Mouse (Mus musculus) adrenal gland (tissue): Measurements from ENCODE around the gene Rabep1.

Source experiments
- intact Hi-C: fragments of 180-260 bp; cut with DNase I; formaldehyde crosslinking; loops from one replicate; pipeline ENCODE4 v1.15.1; 2025

Rabep1 gene

DNA sequence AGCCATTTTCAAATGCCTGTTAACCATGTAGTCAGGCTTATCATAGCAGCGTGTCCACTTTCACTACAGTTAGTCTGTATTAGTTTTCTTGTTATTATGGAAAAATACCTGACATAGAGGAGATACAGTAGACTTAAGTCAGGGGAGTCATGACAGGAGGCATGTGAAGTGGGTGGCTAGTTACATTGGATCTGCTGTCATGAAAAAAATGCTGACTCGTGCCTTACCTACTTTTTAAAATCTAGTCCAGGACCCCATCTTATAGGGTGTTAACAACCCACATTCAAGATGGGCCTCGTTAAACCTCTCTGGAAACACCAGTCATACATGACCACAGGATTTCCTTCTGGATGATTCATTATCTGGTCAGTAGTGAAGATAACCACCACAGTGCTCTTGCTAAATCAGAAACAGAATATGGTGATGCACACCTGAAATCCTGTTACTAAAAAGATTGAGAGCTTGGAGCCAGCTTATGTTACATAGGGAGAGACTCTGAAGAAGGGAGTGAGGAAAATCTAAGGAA is 38.4 kb downstream of the Rabep1 start:
- intact Hi-C loops, result no loop called here

DNA sequence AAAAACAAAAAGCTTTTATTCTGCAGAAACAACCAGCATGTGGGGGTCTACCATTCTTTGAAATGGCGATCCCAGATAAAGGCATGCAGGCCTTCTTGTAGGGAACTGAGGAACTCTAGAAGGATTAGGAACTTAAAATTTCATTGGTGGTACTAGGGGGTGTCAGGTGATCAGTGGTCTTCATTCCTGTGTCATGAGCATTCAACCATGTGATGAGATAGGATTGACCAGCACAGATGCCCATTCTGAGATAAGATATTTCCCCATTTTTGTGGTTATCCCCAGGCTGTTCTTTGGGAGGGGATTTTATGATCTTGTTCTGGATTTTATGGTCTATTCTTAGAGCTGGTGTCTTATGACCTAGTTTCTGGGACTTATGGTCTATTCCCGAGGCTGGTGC is 46.1 kb downstream of the Rabep1 start:
- intact Hi-C loops, result loop anchor here (10.0 kb wide), 1 partner anchor 106 kb away; no protein-coding TSS in a partner anchor

DNA sequence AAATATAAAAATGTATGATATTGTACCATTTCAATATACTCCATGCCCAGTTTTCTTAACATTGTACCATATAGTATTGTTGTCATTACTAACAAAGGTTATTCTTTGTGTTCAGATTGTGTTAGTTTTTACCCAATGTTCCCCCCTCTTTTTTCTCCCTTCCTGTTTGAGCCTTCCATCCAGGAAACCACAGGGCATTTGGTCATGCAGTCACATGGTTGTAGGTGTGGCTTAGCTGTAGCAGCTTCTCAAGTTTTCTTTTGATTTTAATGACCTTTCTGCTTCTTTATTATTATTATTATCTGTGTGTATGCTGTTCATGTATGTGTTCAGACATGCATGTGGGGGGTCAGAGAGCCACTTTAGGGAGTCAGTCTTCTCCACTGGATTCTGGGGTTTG is 47.0 kb downstream of the Rabep1 start:
- intact Hi-C loops, result loop anchor here (10.0 kb wide), 1 partner anchor 107 kb away; no protein-coding TSS in a partner anchor

DNA sequence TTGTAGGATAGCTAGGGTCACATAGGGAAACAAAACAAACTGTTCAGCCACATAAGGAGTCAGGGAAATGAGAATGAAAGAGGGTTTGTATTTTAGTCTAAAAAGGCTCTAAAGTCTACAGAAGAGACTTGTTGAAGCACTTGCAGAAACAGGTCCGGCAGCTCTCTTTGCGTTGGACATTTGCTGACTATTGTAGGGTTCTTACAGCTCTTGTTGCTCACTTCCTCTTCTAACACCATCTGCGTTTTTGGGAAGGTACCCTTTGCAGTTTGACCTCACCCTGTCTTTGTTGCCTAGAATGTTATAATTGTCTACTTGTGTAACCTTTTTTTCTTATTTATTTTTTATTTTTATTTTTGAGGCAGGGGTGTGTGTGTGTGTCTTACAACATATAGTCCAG is 53.1 kb downstream of the Rabep1 start:
- intact Hi-C loops, result loop anchor here (10.0 kb wide), 1 partner anchor 113 kb away; no protein-coding TSS in a partner anchor

DNA sequence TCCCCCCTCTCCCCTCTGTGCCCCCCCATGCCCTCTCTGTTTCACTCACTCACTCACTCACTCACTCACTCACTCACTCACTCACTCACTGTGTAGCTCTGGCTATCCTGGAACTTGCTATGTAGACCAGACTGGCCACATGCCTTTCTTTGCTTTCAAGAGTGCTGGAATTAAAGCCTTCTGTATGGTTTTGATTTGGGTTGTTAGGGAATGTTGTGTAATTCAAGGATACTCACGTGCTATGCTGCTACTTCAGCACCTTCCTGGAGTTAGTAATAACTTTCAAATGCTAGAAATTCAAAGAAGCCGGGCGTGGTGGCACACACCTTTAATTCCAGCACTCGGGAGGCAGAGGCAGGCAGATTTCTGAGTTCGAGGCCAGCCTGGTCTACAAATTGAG is 53.6 kb downstream of the Rabep1 start:
- intact Hi-C loops, result loop anchor here (10.0 kb wide), 1 partner anchor 113 kb away; no protein-coding TSS in a partner anchor

DNA sequence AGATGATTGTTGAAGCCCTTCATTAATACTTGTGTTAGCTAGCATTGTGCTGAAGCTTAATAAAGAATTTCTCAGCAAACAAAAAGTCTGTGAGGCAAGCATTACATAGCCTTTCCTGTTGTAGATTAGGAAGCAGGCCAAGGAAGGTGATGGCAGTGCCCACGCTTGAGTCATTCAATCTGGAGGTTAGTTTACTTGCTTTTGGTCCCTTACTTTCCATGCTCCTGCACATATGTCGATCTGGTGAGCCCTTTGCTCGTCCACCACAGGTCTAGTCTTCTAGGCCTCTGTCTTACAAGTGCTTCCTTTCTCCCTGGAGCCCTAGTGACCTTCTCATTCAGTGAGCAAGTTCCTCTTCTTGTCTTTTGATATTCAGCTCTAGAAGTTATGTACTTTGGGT is 62.1 kb downstream of the Rabep1 start:
- intact Hi-C loops, result loop anchor here (10.0 kb wide), 1 partner anchor 62 kb away; the partner anchor contains the start of gene Rabep1

DNA sequence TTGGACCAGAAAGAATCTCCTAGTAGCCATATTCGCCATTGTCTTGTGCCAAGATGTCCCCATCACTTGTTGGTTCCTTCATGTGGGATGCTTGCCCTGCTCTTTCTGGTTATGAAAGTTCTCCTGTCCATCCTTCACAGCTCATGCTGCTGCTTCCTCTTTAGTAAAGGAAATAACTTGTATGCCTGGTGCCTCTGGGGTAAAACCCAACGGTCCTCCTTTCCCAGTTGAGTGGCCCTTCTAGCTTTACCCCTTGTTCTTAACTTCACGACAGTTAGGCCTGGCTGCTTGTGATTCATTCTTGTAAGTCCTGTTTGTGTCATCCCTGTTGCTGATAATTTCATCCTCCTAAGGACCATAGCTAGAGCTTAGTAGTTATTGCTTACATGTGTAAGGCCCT is 66.7 kb downstream of the Rabep1 start:
- intact Hi-C loops, result no loop called here

DNA sequence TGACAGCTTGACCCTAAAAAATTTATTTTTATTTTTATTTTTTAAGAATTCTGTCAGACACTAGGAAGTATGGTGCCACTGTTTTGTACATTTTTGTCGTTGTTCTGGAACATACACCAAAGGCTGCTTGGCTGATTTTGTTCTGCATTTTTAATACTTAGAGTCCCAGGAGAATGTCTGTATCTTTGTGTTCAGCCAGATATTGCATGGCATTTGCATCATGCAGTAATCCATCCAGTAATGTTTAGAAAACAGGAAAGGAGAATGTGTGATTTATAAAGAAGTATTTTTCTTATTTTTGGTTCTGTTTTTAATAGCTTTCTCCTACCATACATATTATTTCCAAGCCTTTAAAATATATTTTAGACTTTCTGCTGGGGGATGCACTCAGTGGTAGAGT is 67.3 kb downstream of the Rabep1 start:
- intact Hi-C loops, result no loop called here

DNA sequence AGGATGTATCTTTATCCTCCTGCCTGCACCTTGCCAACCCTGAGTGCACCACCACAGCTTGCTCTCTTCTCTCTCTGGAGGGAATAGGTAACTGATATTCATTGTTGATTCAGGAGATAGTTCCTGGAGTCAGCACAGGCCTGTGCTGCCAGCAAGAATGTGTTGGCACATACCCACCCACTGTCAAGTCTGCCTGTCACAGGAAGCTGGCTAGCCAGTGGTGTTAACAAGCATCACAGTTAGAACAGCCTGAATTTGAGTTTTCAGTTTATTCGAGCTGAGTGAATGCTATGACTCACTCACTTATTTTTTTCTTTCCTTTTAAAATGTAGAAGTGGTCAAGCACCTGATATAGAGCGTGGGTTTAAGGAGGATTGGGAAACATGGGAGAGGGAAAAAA is 73.3 kb downstream of the Rabep1 start:
- intact Hi-C loops, result no loop called here

DNA sequence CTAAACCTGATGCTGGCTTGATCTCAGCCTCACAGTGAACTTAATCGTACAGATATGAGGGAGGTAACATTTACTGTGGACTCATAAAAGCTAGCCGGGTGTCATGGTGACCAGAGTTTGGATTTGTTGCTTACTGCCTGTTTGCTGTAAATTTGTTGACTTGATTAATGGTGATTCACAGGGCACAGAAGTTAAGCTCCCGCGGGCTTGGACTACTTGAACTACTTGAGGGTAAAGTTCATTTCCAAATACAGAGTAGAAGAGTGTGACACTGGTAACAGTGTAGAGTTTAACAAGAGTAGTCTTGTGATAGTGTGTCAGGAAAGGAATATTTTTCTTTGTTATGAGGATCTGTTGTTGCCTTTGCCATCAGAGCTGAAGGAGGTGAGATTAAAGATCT is 74.9 kb downstream of the Rabep1 start:
- intact Hi-C loops, result no loop called here

DNA sequence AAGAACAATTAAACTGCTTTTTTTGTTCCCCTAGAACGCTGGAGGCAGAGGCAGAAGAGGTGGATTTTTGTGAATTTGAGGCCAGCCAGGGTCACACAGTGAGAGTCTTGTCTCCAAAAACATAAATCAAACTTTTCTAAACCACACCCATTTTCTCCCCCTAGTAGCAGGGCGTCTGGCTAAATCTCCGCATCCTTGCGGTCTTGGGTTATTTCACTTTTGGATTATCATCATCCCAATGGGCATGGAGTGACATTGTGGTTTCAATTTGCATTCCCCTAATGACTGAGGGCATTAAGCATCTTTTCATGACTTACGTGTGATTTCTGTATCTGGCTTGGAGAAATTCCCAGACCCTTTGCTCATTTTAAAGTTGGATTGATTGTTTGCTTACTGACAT is 86.9 kb downstream of the Rabep1 start:
- intact Hi-C loops, result no loop called here

DNA sequence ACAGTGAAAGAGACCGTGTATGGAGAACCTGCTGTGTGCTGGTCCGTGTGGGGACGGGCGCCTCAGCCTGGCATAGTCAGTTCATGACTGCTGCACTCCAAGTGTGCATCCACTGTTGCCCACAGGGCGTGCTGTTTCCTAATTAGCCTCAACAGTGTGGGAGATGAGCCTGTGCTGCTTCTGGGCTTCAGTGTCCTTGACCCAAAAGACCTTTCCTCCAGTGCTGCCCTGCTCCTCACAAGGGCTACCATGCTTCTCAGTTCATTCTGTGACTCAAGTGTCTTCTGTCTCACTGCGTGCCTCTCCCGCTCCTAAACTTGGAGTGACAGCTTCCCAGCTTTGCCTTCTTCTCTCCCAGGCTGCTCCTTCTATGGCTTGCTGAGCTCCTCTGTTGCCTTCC is 90.7 kb downstream of the Rabep1 start:
- intact Hi-C loops, result no loop called here

DNA sequence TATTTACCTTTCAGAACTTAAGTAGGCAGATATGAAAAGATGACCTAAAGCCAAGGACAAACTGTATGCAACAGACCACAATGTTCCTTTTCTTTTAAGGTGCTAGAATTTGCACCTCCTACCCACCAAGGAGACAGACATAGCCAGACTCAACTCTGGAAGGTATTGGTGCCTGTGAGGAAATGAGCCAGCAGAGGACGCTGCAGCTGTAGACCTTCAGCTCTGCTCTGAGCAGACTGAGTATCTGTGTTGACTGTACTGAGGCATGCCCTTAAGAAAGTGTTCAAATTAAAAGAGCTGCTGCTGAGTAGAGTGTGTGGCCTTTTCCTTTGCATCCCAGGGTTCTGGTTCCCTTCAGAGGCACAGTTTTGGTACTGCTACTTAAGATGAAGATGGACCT is 98.0 kb downstream of the Rabep1 start:
- intact Hi-C loops, result no loop called here

DNA sequence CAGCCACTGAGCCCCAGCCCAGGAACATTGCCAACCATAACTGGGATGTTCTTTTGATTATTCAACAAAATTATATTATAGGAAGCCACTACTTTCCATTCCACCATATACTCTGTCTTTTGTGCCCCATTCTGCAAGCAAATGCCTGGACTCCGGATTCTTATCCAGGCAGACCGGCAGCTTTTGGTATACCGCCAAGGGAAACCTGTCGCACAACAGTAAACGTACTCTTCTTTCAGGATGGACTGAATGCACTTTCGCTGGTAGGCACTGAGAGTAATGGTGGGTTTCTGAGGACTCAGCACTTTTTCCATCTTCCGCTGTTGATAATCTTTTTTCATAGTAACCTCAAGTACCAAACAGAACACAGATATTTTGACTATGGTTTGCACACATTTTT is 99.1 kb downstream of the Rabep1 start:
- intact Hi-C loops, result no loop called here

DNA sequence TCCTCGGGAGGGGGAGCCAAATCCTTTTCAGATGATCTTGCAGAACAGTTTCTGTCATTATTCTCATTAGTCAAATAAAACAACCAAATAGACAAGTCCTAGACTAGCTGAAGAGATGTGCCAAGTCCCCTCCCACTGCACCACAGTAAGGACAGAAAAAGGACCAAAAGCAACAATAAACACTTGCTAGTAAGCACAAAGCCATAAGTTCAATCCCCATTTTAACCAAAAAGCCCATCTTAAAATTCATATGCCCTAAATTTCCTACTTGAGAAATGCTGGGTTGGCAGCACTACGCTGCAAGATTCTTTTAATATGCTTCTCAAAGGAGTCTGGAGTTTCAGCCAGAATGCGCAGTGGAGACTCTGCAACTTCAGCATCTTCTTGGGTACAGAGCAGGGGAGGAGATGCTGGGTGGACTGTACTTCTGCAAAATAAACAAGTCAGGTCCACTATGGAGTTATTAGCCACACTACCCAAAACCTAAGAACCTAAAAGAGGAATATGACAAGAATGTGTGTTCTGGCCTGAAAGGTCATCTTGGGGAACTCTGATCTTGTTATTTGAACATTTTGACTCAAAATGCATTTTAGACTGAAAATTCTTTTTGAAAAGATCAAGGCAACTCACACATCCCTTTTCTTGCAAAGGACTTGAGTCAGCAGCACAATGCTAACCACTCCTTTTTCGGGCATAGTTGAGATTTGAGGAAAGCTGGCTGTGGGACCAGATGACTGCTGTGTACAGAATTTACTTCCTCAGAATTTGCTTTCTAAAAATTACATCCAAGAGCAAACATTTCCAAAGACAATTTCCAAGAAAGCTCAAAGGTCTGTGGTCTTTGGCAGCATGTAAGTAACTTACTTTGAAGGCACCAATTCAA is 100.6 kb downstream of the Rabep1 start:
- intact Hi-C loops, result no loop called here

DNA sequence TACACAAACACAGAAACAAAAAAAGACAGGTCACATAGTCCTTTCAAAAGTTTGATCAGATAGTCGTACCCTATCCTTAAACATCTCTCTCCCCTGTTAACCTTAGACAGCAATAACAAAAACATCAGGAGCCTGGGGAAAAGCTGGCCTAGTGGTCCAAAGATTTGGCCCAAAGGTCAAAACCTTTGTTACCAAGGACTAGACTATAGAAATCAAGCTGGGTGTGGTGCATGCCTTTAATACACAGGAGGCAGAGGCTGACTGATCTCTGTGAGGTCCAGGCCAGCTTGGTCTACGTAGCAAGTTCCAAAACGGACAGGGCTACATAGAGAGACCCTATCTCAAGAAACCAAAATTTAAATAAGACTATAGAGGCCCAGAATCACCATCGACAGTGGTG is 110.1 kb downstream of the Rabep1 start:
- intact Hi-C loops, result no loop called here

DNA sequence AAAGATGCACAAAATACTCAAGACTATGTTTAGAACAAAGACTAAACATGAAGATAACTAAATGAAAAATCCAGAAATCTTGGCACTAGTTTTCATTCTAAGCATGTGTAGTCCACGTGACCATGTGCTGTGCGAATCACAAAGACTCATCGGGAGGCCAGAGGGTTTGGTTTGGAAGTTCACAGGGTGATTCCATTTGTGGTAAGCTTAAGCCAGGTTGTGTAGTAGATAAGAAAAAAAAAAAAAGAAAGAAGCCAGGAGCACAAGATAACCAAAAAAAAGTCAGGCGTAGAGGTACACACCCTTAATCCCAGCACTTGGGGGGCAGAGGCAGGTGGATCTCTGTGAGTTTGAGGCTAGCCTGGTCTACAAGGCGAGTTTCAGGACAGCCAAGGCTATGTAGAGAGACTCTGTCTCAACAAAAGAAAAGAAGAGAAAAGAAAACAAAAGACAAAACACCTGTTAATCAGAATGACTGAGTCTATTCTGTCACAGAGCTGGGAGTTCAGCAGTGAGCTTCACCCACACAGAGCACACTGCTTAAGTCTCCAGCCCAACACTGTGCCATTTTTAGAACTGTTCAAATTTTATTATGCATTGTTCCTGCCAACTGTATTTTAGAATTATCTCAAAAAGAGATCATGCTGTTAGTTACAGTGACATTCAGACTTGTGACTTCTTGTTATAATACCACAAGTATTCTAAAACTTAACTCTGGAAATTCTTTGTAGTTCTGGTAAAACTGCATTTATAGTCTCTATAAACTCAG is 116.4 kb downstream of the Rabep1 start:
- intact Hi-C loops, result no loop called here

DNA sequence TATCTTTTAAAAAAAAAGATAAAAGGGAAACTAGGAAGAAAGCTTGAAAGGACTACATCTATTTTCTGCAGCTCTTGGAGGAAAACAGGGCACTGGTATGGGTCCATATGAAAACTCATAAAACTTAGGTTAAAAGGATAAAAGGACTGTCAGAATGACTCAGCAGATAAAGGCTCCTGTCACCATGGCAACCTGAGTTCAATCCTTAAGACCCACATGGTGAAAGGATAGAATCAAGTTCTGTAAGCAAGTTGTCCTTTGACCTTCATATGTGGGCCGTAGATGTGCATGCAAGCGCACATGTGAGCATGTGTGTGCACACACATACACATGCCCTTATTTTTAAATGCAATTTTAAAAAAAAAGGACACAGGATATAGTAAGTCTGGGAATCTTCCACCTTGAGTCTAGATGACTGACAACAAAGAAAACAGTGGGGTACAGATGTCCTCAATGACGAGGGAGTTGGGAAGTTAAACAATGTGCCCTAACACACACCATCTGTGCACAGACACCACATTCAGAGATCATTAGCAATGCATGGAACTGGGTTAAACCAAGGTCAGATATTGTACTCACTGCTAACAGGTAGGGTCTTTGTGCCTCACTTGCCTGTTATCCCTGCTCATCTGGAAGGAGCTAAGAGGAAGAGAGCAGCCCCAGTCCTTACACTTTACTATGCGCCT is 119.8 kb downstream of the Rabep1 start:
- intact Hi-C loops, result no loop called here

DNA sequence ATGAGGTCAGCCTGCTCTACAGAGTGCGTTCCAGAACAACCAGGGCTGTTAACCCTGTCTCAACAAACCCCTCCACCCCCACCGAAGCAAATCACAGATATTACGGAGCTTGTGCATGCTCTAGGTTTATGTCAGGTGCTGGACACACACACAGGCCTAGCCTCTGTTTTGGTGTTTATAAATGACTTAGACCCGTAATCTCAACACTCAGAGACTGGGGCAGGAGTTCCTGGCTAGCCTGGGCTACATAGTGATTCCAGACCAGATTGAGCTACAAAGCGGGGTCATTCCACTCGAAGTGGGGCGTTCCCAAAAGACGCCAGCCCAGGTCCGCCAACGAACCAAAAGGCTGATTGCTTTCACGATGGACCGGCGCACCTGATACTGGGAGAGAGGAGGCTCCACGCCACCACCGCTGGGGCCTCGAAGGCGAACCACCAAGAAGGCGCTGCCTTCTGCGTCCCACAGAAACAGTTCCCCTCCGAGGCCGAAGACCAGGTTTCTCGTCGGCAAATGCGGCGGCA is 124.8 kb downstream of the Rabep1 start:
- intact Hi-C loops, result no loop called here

DNA sequence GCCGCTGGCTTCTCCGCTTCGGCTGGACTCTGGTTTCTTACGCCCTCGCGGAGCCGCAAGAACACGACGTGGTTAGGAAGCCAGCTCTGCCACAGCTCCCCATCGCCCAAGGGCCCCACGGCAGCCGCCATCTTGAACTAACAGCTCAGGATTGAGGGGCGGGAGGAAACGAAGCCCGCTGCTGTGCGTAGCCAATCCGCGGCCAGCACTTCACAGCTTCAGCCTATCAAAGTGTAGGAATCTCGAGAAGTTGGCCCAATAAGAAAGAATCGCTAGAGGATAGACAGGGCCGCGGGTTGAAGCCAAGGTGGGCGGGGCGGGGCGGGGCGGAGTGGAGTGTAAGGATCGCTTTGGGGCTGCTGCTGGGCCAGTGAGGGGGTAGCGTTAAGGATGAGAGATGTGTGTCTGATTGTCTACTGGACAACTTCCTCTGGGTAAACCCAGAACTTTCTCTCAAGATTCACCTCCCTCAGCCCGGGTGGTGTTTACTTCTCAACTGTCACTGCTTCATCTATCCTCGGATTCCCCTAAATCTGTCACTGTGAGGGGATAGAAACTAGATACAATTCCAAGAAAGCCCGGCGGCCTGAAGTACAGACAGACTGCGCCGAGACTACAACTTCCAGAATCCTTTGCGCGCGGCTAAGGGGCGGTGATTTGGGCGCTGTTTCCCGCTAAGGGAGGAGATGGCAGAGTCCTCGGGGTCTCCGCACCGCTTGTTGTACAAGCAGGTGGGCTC is 125.4 kb downstream of the Rabep1 start, which contains the start of the genes Nup88 and Rpain:
Gene Nup88 (minus strand): TSS at position 153 of the 739 bp plus-strand sequence.
Gene Rpain (plus strand): TSS at position 393 of the 739 bp plus-strand sequence.
- intact Hi-C loops, result no loop called here
